Mouse (Mus musculus): Measurements from ENCODE around the gene Git1. TPM values are rescaled to one million over a fixed set of nuclear protein-coding genes. Genes with fewer than 3 reads are reported as not detected.

Git1 gene
- polyA plus RNA-seq, 1 experiment: 119 TPM

DNA sequence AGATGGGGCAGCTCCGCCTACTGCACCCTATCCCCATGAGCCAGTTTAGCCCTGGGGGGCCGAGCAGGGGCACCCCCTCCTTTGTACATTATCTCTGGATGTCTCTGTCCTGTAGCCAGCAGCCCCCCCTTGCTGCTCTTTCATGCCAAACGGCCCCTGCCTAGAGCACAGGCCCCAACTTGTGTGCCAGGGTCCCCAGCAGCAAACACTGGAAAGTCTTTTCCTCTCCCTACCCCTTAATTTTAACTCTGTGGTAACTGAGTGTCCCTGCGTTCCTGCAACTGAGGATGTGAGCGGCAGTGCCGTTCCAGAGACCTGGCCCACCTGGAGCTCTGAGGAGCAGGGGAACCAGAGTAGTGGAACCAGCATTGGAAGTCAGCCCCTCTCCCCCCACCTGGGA is 13.6 kb downstream of the Git1 start:
- H3K27ac ChIP-seq (ENCODE audit: insufficient read depth, low read depth, low read length): peak overlapping the region; percentile 94
- no peaks in the 10 kb centered on the region for H3K27me3 ChIP-seq (ENCODE audit: control insufficient read depth, insufficient read depth, low read length)
- WGBS: 83% methylated on average over 6 of the region's 6 CpGs
- no peak for TF ChIP-seq CTCF (IDR thresholded peaks at IDR 0.05; ENCODE audit: extremely low read depth, insufficient read length, insufficient replicate concordance, low read depth, low read length)
- TF ChIP-seq POLR2A (IDR thresholded peaks at IDR 0.05; ENCODE audit: low read depth, low read length): no peak
- peaks cover 43% of the 10 kb centered on the region for H3K36me3 ChIP-seq (ENCODE audit: control insufficient read depth, insufficient read depth, low read length)
- peaks cover 34% of the 10 kb centered on the region for H3K4me1 ChIP-seq (ENCODE audit: control insufficient read depth, insufficient read depth, insufficient read length, low read length)
- no peak overlapping the region for H3K4me3 ChIP-seq (ENCODE audit: low read depth, low read length)

DNA sequence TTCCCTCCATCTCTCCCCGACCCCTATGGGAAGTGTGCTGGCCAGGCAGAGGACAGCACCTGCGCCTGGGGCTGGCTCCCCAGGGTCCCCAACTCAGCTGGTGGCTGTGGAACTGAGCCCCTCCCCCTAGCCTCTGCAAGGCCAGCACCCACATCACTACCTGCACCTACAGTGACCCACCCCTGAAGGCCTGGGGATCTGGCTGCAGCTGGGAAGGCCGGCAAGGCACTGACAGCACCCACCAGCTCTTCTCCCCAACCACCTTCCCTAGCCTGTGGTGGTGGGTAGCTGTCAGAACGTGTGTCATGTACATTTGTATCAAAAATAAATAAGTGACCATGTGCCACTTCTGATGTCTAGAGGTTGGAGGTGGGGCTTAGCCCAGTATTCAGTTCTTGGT is 14.1 kb downstream of the Git1 start:
- TF ChIP-seq POLR2A (IDR thresholded peaks at IDR 0.05; ENCODE audit: low read depth, low read length) (no peak), CTCF (IDR thresholded peaks at IDR 0.05; ENCODE audit: extremely low read depth, insufficient read length, insufficient replicate concordance, low read depth, low read length) (no peak)
- 78% methylated on average over 4 of the region's 4 CpGs for WGBS
- peaks cover 36% of the 10 kb centered on the region for H3K4me1 ChIP-seq (ENCODE audit: control insufficient read depth, insufficient read depth, insufficient read length, low read length)
- no peak overlapping the region for H3K27ac ChIP-seq (ENCODE audit: insufficient read depth, low read depth, low read length)
- no peak overlapping the region for H3K4me3 ChIP-seq (ENCODE audit: low read depth, low read length)
- no peaks in the 10 kb centered on the region for H3K27me3 ChIP-seq (ENCODE audit: control insufficient read depth, insufficient read depth, low read length)
- H3K36me3 ChIP-seq (ENCODE audit: control insufficient read depth, insufficient read depth, low read length): peaks cover 40% of the 10 kb centered on the region

DNA sequence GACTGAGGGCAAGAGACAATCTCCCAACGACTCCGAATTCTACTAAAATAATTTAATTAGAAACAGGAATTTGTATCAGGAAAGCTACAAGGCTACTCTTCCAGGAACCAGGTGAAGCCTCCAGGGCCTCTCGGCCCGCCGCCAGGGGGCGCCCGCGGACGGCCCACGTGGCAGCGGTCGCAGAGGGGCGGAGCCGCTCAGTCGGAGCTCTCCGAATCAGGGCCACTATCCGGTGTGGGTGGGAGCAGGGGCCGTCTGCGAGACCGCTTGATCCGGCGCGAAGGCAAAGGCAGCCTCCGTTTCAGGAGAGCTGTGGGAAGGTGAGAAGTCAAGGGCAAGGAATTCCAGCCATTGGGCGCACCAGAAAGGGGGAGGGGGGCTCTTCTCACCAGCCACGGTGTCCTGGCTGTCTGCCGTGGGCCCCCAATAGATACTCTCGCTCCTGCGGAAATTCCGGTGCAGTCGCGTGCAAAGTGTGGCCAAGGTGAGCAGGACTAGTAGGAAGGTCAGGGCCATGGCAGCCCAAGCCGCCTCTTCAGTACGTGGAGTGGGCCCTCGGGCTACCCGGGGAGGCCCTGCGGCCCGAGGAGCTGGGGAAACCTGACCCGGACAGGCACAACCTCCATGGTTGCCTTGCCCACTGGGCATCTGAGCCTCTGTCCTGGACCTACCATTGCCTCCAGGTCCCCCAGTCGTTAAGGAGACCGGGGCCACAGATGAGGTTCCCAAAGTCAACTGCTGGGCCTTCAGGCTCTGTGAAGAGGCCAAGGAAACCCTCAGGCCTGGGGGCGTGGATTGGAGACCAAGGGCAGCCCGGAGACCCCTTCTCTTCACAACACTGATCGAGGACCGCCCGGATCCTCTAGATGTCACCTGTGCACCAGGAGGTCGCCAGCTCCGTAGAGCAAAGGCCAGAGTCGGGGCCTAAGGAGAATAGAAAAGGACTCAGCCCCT is 15.0 kb downstream of the Git1 start:
- WGBS: 27% methylated on average over 49 of the region's 49 CpGs
- Histone ChIP-seq H3K4me1 (ENCODE audit: control insufficient read depth, insufficient read depth, insufficient read length, low read length) (peaks cover 39% of the 10 kb centered on the region), H3K27me3 (ENCODE audit: control insufficient read depth, insufficient read depth, low read length) (no peaks in the 10 kb centered on the region), H3K4me3 (ENCODE audit: low read depth, low read length) (peak overlapping the region; percentile 56), H3K36me3 (ENCODE audit: control insufficient read depth, insufficient read depth, low read length) (peaks cover 34% of the 10 kb centered on the region), H3K27ac (ENCODE audit: insufficient read depth, low read depth, low read length) (no peak overlapping the region)
- TF ChIP-seq CTCF (IDR thresholded peaks at IDR 0.05; ENCODE audit: extremely low read depth, insufficient read length, insufficient replicate concordance, low read depth, low read length): peak; percentile 97
- TF ChIP-seq POLR2A (IDR thresholded peaks at IDR 0.05; ENCODE audit: low read depth, low read length): no peak

DNA sequence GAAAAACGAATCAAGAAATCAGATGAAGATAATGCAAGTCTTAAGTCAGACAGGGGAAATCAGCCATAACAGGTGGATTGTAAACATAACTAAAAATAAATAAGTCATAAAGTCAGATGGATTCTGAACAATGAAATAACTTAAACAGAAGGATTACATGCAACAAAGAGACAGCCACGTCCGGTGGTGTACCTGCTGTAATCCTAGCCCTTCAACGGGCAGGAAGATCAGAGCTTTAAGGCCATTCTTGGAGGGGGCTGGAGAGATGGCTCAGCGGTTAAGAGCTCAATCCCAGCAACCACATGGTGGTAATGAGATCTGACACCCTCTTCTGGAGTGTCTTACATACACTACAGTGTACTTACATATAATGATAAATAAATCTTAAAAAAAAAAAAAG is 18.0 kb downstream of the Git1 start:
- H3K4me3 ChIP-seq (ENCODE audit: low read depth, low read length): no peak overlapping the region
- no peak for TF ChIP-seq CTCF (IDR thresholded peaks at IDR 0.05; ENCODE audit: extremely low read depth, insufficient read length, insufficient replicate concordance, low read depth, low read length)
- no peak for TF ChIP-seq POLR2A (IDR thresholded peaks at IDR 0.05; ENCODE audit: low read depth, low read length)
- H3K27me3 ChIP-seq (ENCODE audit: control insufficient read depth, insufficient read depth, low read length): no peaks in the 10 kb centered on the region; the same call in 1 of the 2 replicates
- H3K36me3 ChIP-seq (ENCODE audit: control insufficient read depth, insufficient read depth, low read length): peaks cover 12% of the 10 kb centered on the region
- H3K27ac ChIP-seq (ENCODE audit: insufficient read depth, low read depth, low read length): no peak overlapping the region
- 81% methylated on average over 5 of the region's 5 CpGs for WGBS
- peaks cover 40% of the 10 kb centered on the region for H3K4me1 ChIP-seq (ENCODE audit: control insufficient read depth, insufficient read depth, insufficient read length, low read length)

DNA sequence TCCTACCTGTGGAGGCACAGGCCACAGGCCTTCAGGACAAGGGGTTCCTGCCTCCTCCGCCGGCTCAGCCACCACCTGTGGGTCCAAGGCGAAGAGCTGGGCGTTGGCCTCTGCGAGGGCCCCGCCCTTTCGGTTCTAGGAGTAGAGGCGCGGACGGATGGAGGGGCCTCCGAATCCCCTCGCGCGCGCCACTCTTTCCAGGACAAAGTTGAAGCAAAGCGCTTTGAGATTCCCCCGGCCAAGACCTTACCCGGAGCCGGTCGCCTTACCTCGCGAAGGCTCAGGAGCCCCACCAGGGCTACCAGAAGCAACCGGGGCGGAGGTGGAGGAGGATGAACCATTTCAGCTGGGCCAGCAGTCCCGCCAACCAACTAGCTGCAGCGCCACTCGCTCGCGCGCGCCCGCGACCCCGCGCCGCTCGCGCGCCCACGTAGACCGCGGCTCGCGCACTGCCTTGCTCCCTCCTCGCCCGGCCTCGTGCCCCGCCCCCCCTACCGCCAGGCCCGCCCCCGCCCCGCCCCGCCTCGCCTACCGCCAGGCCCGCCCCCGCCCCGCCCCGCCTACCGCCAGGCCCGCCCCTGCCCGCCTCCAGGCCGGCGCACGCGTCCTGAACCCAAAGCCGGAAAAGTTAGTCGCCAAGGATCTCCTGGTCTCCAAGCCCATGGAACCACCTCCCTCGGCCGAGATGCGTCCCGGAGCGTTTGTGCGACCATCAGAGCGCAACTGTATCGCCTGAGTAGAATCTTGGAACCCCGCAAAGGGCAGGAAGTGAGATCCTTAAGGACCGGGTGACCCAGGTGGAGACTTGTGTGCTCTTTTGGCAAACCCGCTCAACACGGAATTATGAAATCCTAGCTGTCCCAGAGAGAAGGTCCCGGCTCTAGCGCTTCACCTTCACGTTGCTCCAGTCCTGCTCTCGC is 19.8 kb downstream of the Git1 start:
- Histone ChIP-seq H3K27me3 (ENCODE audit: control insufficient read depth, insufficient read depth, low read length) (no peaks in the 10 kb centered on the region; the same call in 1 of the 2 replicates), H3K36me3 (ENCODE audit: control insufficient read depth, insufficient read depth, low read length) (peaks cover 2% of the 10 kb centered on the region; the same call in 1 of the 2 replicates), H3K27ac (ENCODE audit: insufficient read depth, low read depth, low read length) (peak overlapping the region; percentile 85), H3K4me1 (ENCODE audit: control insufficient read depth, insufficient read depth, insufficient read length, low read length) (peaks cover 34% of the 10 kb centered on the region), H3K4me3 (ENCODE audit: low read depth, low read length) (peak overlapping the region; percentile 91)
- TF ChIP-seq CTCF (IDR thresholded peaks at IDR 0.05; ENCODE audit: extremely low read depth, insufficient read length, insufficient replicate concordance, low read depth, low read length) (no peak), POLR2A (IDR thresholded peaks at IDR 0.05; ENCODE audit: low read depth, low read length) (peak; percentile 80)
- WGBS: under 1% methylated on average over 81 of the region's 84 CpGs

DNA sequence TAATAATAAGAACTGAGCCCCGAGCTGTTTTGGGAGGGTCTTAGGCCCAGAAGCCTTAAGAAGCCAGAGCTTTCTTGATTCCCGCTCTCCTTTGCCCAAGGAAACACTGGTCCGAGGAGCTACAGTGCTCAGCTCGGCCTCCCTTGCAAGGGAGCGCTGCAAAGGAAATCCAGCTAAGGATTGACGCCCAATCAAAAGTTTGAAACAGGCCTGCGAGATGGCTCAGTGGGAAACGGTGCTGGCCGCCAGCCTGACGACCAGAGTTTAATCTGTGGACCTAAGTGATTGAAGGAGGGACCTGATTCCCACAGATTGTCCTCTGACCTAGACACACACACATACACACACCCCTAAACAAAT is 20.4 kb downstream of the Git1 start:
- Histone ChIP-seq H3K27me3 (ENCODE audit: control insufficient read depth, insufficient read depth, low read length) (no peaks in the 10 kb centered on the region; the same call in 1 of the 2 replicates), H3K27ac (ENCODE audit: insufficient read depth, low read depth, low read length) (peak overlapping the region; percentile 52), H3K4me1 (ENCODE audit: control insufficient read depth, insufficient read depth, insufficient read length, low read length) (peaks cover 32% of the 10 kb centered on the region), H3K36me3 (ENCODE audit: control insufficient read depth, insufficient read depth, low read length) (peaks cover under 1% of the 10 kb centered on the region; the same call in 1 of the 2 replicates), H3K4me3 (ENCODE audit: low read depth, low read length) (peak overlapping the region; percentile 70)
- TF ChIP-seq CTCF (IDR thresholded peaks at IDR 0.05; ENCODE audit: extremely low read depth, insufficient read length, insufficient replicate concordance, low read depth, low read length) (no peak), POLR2A (IDR thresholded peaks at IDR 0.05; ENCODE audit: low read depth, low read length) (no peak)
- WGBS: 4% methylated on average over 10 of the region's 10 CpGs

Measured in small intestine, adult 2 months (tissue).